Mouse (Mus musculus) lung, adult 18-20 months (tissue): ENCODE results near the gene Wfdc1.

ENCODE experiments used
- DNase-seq, 2 experiments: peaks; one replicate each; pipeline ENCODE4 v3.0.0; 2022; ENCODE audit warnings: mixed read lengths in 2 of 2

Gene Wfdc1

GRCm38 (mm10) chr8:119694696-119695095, 28.5 kb downstream of the Wfdc1 start:
- DNase-seq = no peak

- DNase-seq = peak in 1 of 2 experiments; percentile 46
These were observed 31.0 kb downstream of the Wfdc1 start for GRCm38 (mm10) chr8:119697163-119697562.

- DNase-seq = peak; percentile 70 to 86
These were observed 32.8 kb downstream of the Wfdc1 start for GRCm38 (mm10) chr8:119698960-119699359.

DNA sequence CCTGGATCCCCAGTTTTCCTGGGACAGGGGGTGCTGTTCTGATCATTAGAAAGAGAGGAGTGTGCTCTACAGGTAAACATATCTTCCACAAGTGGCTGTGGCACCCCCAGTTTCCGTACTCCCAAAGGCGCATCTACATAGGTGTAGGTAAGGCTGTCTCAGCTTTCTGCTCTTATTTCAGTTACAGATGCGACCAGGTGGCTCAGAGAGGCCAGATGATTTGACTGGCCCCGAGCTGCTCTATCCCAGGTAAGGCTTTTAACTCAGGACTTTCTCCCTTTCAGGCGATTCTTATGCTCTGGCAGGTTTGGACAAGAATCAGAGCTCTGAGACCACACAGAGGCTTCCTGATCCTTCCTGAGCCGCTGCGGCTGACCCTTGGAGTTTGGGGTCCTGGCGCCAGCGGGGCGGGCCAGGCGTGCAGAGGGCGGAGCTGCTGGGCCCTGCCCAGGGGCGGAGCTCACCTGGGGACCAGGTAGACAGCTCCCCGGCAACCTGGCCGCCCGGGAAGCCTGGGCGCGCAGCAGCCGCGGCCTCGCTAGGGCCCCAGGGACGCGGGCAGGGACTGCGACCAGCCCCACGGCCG, 33.5 kb downstream of the Wfdc1 start, which contains the start of gene Atp2c2:
Gene Atp2c2 (plus strand): TSS at position 461 of the 586 bp plus-strand sequence.
- peak; percentile 50 to 67 for DNase-seq

DNA sequence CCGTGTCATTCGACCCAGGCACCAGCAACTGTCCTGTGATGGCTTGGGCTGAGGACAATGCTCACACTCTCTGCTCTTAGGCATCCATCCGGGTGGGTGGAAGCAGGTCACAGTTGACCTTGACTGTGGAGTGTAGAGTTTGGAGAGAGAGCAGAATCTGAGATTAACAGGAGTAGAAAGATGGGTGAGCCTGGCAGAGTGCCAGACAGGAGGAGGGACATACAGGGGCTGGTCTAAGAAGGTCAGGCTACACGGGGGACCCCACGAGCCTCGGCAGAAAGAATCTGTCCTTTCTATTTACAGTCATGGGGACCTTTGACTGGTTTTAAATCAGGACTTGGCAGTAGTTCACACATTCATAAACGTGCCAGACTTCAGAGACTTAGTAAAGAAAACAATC, 36.8 kb downstream of the Wfdc1 start:
- DNase-seq = no peak

DNA sequence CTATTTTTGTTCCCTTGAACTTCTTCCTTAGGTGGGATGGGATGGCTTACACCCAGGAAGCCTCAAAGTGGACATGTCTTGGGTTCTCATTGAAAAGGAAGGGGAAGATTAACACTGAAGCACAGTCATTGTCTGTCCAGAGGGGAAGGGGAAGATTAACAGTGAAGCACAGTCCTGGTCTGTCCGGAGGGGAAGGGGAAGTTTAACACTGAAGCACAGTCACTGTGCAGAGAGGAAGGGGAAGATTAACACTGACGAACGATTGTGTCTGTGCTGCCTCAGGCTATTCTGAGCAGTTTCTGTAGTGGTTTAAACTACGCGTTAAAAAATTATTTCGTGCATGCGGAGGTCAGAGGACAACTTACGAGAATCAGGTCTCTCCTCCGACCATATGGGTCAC, 41.0 kb downstream of the Wfdc1 start:
- no peak for DNase-seq

DNA sequence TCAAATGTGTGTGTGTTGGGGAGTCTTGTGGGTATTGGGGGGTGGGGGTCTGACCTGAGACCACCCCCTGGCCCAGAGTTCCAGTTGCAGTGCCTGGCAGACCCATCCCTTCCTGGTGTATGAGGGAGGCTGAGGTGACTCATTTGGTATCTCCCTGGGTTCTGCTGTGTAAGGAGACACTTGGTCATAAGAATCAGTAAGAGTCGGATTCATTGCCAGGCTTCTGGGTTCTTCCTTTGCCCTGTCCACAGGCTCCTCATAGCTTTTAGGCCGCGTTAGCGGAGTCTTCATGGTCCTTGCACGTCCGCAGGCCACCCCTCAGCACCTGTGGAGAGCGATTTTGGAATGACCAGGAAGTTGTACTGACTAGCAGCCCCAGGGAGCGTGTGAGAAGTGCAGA, 42.3 kb downstream of the Wfdc1 start:
- DNase-seq = no peak

DNA sequence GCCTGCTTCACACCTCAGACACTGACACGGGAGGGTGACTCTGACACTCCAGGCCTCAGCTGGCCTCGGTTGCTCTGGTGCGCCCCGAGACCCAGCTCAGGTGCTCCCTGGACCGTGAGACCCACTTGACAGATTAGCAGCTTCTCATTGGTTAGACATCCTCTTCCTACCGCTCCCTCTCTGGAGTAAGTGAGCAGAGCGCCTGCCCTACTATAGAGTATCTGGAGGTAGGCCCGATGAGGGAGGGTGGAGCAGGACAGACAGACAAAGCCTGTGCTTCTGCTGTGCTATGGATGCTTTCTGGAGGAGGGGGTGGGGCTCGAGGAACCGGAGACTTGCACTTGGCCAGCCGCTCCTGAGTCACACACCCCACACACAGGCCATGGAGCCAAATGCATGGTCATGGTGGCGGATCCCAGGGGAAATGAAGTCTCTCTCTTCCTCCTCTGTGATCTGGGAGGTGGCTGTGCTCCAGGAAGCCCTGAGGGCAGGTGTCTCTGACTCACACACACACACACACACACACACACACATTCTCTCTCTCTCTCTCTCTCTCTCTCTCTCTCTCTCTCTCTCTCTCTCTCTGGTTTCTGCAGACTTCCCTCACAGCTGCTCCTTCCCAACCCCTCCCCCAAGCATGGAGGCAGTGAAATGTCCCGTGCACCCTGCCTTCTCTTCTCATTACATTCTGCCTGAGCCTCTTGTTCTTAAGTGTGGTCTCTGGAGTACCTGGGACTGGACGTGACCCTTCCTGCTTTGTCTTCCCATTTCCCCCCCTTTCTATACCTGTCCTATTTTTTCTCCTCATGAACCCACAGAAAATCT, 42.9 kb downstream of the Wfdc1 start:
- DNase-seq = peak in 1 of 2 experiments; percentile 51

DNA sequence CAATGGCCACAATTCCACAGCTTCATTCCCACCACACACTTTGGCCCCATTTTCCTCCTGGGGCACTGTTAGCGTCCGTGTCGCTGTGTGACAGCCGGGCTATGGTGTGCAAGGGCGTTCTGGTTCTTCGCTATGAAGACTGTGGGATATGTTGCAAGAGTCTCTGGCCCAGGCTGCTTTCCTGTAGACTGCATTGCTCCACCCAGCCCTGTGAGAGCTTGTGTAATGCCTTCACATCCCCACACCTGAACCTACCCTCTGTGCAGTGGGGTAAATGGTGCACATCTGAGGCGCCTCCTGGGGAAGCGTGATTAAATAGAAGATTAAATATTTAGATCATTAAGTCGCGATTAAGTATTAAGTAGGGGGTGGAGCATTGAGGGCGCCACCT, 43.5 kb downstream of the Wfdc1 start:
- DNase-seq = peak; percentile 51 to 64

DNA sequence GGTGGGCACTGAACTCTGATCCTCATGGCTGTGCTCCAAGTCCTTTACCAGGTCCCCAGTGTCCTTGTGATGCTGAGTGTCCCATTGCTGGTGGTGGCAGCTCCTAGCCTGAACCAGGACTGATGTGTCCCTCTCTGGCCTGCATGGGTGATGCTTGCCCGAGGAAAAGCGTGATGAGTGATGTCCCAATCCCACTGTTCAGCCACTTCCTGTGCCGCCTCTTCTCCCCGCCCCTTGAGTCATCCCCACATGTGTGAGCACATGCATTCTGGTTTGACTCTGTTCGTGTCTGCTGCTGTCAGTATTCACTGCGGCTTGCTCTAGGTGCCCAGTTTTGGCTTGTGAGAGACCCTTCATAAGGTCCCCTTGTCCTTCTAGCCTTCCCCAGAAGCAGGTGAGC, 46.1 kb downstream of the Wfdc1 start:
- DNase-seq = peak; percentile 54 to 73

- DNase-seq = peak; percentile 42 to 63
These were observed 47.3 kb downstream of the Wfdc1 start for GRCm38 (mm10) chr8:119713421-119713820.

DNA sequence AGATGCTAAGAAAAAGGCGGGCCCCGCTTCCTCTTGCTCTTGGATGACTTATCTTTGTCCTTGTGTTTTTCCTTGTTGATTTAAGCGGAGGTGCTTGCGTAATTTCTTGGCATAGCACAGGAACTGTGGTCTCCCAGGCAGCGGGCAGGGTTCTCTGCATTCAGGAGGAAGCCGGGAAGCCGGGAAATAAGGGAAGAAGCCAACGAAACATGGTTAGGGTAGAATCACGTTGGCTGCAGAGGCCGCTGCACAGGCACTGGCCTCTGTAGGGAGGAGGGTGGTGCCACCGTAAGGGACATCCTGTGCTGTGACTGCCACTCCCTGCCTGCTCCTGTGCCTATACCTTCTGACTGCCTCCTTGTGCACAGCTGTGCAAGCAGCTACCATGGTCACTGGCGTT, 49.1 kb downstream of the Wfdc1 start:
- DNase-seq = peak; percentile 79 to 92

DNA sequence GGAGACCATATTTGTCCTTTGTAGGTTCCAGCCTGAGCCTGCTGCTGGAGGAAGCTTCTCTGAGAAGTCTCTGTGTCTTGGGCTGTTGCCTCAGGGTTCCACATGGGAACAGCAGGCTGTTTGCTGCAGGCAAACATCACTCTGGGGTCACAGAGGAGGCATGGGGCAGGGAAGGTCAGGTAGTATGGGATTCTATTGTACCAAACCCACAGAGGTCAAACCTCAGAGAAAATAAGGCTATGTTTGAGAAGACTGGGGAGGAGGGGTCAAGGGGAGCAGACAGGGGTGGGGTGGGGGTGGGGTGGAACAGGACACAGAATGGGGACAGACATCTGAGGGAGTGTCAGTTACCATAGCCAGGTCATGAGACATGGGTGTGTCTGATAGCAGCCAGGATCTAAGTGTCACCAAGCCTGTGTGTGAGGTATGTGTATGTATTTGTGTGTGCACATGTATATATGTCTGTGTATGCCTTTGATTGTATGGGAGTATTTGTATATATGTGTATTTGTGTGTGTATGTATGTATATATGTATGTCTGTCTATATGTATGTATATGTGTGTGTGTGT, 50.6 kb downstream of the Wfdc1 start:
- DNase-seq = peak; percentile 51 to 69

- peak; percentile 47 to 69 for DNase-seq
These were observed 51.6 kb downstream of the Wfdc1 start for GRCm38 (mm10) chr8:119717765-119718164.

GRCm38 (mm10) chr8:119719011-119719501, 52.9 kb downstream of the Wfdc1 start:
- DNase-seq = no peak

DNA sequence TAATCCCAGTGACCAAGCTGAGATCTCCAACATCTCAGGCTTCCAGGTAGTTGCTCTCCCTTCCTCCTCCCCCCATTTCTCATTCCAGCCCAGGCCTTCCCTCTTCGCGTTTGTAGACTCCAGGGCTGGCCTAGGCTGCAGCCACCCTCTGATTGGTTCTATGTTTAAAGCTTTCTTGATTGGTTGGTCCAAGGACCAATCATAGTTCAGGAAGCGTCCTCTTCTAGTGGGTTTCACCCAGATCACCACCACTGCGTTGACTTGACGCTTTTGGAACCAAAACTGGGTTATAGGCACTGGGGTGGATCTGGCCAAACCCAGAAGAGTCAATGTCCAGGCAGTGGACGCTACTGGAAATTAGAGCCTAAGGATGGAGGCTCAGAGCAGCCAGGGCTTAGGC, 56.2 kb downstream of the Wfdc1 start:
- DNase-seq = no peak

GRCm38 (mm10) chr8:119723676-119724075, 57.5 kb downstream of the Wfdc1 start:
- no peak for DNase-seq

GRCm38 (mm10) chr8:119724596-119724995, 58.4 kb downstream of the Wfdc1 start:
- no peak for DNase-seq

DNA sequence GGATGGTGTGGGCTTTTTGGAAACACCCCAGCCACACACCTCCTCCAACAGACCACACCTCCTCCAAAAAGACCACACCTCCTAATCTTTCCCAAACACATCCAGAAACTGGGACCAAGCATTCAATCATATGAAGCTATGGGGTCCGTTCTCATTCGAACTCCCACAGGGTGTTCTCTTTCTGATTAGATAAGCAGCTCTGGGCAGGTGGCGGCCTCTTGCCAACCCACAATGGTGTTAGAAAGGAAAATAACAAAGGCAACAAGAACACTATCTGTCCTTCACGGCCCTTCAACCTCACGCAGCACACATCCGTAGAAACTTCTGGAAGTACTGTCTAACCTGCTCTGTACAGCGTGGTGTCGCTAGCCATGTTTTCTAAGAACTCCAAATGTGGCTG, 60.9 kb downstream of the Wfdc1 start:
- DNase-seq = no peak

GRCm38 (mm10) chr8:119728351-119728895, 62.3 kb downstream of the Wfdc1 start:
- no peak for DNase-seq

DNA sequence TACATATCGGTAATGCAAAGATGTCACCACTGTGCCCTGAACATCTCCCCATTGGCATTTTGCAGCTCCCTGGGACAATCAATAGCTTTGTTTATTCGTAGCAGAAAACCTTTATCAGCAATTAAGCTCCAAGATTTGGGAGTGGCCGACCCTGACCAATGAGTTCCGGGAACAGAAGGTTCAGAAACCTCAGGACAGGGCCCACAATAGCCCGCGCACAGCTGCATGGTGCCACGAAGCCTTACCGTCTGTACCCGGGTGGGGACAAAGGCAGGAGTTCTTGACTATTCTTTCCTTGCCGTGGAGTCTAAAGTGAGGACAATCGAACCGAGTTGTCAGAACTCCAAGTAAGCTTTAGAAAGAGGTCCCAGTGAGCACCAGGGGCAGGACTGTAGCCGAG, 65.9 kb downstream of the Wfdc1 start:
- DNase-seq = no peak

GRCm38 (mm10) chr8:119736348-119736917, 70.3 kb downstream of the Wfdc1 start:
- no peak for DNase-seq
